Mouse (Mus musculus): Measurements from ENCODE around the gene Arid5b.

GRCm38 (mm10) chr10:68158555-68158954, 120.0 kb downstream of the Arid5b start:
- TF ChIP-seq CTCF (IDR thresholded peaks at IDR 0.05; ENCODE audit: borderline replicate concordance, control insufficient read depth, extremely low read depth, insufficient read depth, low read length, poor library complexity) (no peak), POLR2A (IDR thresholded peaks at IDR 0.05; ENCODE audit: control insufficient read depth, extremely low read depth, insufficient read depth, low read length, poor library complexity) (no peak)
